Mouse (Mus musculus): Measurements from ENCODE around the gene Foxd4.
A peak's percentile ranks its signal among the peaks of the same experiment; 100 is the strongest.
"Not testable (repeated sequence)": the region's sequence is repeated elsewhere in the genome, so short reads cannot be mapped to it uniquely, and the experiment has no call there.

Foxd4 gene

GRCm38 (mm10) chr19:24875129-24875870 lies 25.7 kb downstream of the Foxd4 start, which contains the start of gene Gm10053:
Gene Gm10053 (plus strand): TSS chr19:24875686.
- not testable (repeated sequence) for DNase-seq (ENCODE audit: low spot score)

- no peak for DNase-seq (ENCODE audit: low spot score)
Measured at GRCm38 (mm10) chr19:24873873-24874272, 27.1 kb downstream of the Foxd4 start.

GRCm38 (mm10) chr19:24871037-24871635 lies 29.9 kb downstream of the Foxd4 start:
- peak; percentile 65 for DNase-seq (ENCODE audit: low spot score)

GRCm38 (mm10) chr19:24865436-24865835 lies 35.6 kb downstream of the Foxd4 start:
- no peak for DNase-seq (ENCODE audit: low spot score)

GRCm38 (mm10) chr19:24861612-24862451 lies 39.2 kb downstream of the Foxd4 start, which contains the start of gene Pgm5:
Gene Pgm5 (minus strand): TSS chr19:24861855.
- DNase-seq (ENCODE audit: low spot score) = no peak

GRCm38 (mm10) chr19:24861276-24861611 lies 39.8 kb downstream of the Foxd4 start:
- DNase-seq (ENCODE audit: low spot score) = no peak

- no peak for DNase-seq (ENCODE audit: low spot score)
Measured at GRCm38 (mm10) chr19:24851456-24852315, 49.3 kb downstream of the Foxd4 start.

All from yolk sac, embryonic 10.5 days (tissue).